Comparison of ENCODE assay signal across 20 mouse cellular contexts in the genomic region with DNA sequence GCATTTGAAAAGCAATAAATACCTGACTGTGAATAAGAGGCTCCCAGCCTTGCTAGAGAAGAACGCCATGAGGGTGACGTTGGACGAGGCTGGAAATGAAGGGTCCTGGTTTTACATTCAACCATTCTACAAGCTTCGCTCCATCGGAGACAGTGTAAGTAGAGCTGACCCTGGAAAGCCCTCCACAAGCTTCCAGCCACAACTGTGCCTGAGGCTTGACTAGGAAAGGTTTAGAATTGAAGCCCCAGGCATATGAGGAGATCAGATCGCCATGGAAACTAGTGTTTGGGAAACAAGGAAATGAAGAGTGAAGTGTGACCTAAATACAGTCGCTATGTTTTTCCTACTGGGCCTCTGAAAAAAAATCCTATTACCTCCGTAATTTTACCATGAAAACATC.
DNase-seq lines count a peak whose midpoint lies in the region; ATAC-seq and TF ChIP-seq lines count a peak whose summit lies in the region.
"Had no signal": no experiment of that assay in that cellular context is flagged by ENCODE, and none has a peak within 500 bp of the region (broad histone marks: within the 10 kb centered on the region; RNA-seq: fewer than 3 reads in every experiment).

No protein-coding gene starts in this region.

- no peak overlapping the region for H3K4me2 ChIP-seq in forebrain, embryonic 16.5 days (ENCODE audit: low read length)
- no peak overlapping the region for H3K4me2 ChIP-seq in forebrain, embryonic 13.5 days
- H3K4me2 ChIP-seq in hindbrain, embryonic 16.5 days (ENCODE audit: low read length): no peak overlapping the region
- H3K4me2 ChIP-seq in hindbrain, embryonic 13.5 days: no peak overlapping the region
- H3K4me2 ChIP-seq in midbrain, embryonic 16.5 days (ENCODE audit: low read length): no peak overlapping the region
- H3K4me2 ChIP-seq: embryonic facial prominence, embryonic 12.5 days; hindbrain, embryonic 12.5 days had no signal

- DNase-seq in Patski (ENCODE audit: low read depth, low spot score): no peak
- no peak for DNase-seq in adrenal gland, postnatal 25 days
- DNase-seq: adrenal gland, postnatal 36 days; cerebellum, adult 2 months; cerebellum, postnatal 36 days; gastrocnemius, postnatal 25 days; liver; right cerebral cortex, postnatal 25 days; thymus, postnatal 4 days had no signal

- in situ Hi-C loops in Patski (cut with MboI; ENCODE audit: low pct_unique_long_range_greater_than_20kb): no loop called here

- ATAC-seq in forebrain, embryonic 16.5 days: peak; percentile 50; the same call in 1 of the 2 replicates
- no peak for ATAC-seq in forebrain, embryonic 13.5 days
- ATAC-seq in hindbrain, embryonic 16.5 days: no peak
- ATAC-seq in hindbrain, embryonic 13.5 days (ENCODE audit: low FRiP score): no peak
- ATAC-seq in Patski: peak; percentile 17
- ATAC-seq in midbrain, embryonic 16.5 days: peak; percentile 73
- ATAC-seq: intestine, postnatal 0 days; lung, postnatal 0 days had no signal

- TF ChIP-seq CTCF in Patski (IDR thresholded peaks at IDR 0.05): no peak

- H3K27ac ChIP-seq in forebrain, embryonic 16.5 days (ENCODE audit: low read length): no peak overlapping the region
- H3K27ac ChIP-seq in forebrain, embryonic 13.5 days: no peak overlapping the region
- 0 out of 2 replicates have a peak overlapping the region, but pooled peaks have one; percentile 29 for H3K27ac ChIP-seq in hindbrain, embryonic 16.5 days (ENCODE audit: low read depth, low read length)
- H3K27ac ChIP-seq in hindbrain, embryonic 13.5 days: no peak overlapping the region
- peak overlapping the region; percentile 73 for H3K27ac ChIP-seq in midbrain, embryonic 16.5 days (ENCODE audit: low read length)
- H3K27ac ChIP-seq: embryonic facial prominence, embryonic 12.5 days; hindbrain, embryonic 12.5 days had no signal

- no peaks in the 10 kb centered on the region for H3K9me3 ChIP-seq in forebrain, embryonic 16.5 days (ENCODE audit: control insufficient read depth, low read length)
- H3K9me3 ChIP-seq in forebrain, embryonic 13.5 days (replicated peaks): no peaks in the 10 kb centered on the region
- H3K9me3 ChIP-seq in hindbrain, embryonic 16.5 days (ENCODE audit: control insufficient read depth, low read length): no peaks in the 10 kb centered on the region
- H3K9me3 ChIP-seq in hindbrain, embryonic 13.5 days: no peaks in the 10 kb centered on the region
- H3K9me3 ChIP-seq in midbrain, embryonic 16.5 days (replicated peaks; ENCODE audit: control insufficient read depth, low read length, poor library complexity, severe bottlenecking): no peaks in the 10 kb centered on the region
- H3K9me3 ChIP-seq: embryonic facial prominence, embryonic 12.5 days; hindbrain, embryonic 12.5 days had no signal

- no peak overlapping the region for H3K4me3 ChIP-seq in forebrain, embryonic 16.5 days (replicated peaks; ENCODE audit: low read length)
- no peak overlapping the region for H3K4me3 ChIP-seq in forebrain, embryonic 13.5 days
- H3K4me3 ChIP-seq in hindbrain, embryonic 16.5 days (ENCODE audit: low read length): no peak overlapping the region
- H3K4me3 ChIP-seq in hindbrain, embryonic 13.5 days: no peak overlapping the region
- H3K4me3 ChIP-seq in midbrain, embryonic 16.5 days (ENCODE audit: low read depth, low read length): no peak overlapping the region
- H3K4me3 ChIP-seq: embryonic facial prominence, embryonic 12.5 days; erythroblast, embryonic 14.5 days; hindbrain, embryonic 12.5 days had no signal

- CTCF ChIA-PET in Patski (lab: Charles Lee): interaction anchor here (0.8 kb wide), 1 partner anchor 22 kb away, joined by 3 read pairs; no protein-coding TSS in a partner anchor

- no peaks in the 10 kb centered on the region for H3K27me3 ChIP-seq in forebrain, embryonic 16.5 days (replicated peaks; ENCODE audit: control insufficient read depth, insufficient read depth, low read length)
- H3K27me3 ChIP-seq in forebrain, embryonic 13.5 days: no peaks in the 10 kb centered on the region
- no peaks in the 10 kb centered on the region for H3K27me3 ChIP-seq in hindbrain, embryonic 16.5 days (replicated peaks; ENCODE audit: control insufficient read depth, insufficient read depth, low read length)
- no peaks in the 10 kb centered on the region for H3K27me3 ChIP-seq in hindbrain, embryonic 13.5 days
- no peaks in the 10 kb centered on the region for H3K27me3 ChIP-seq in Patski
- H3K27me3 ChIP-seq in midbrain, embryonic 16.5 days (ENCODE audit: control insufficient read depth, insufficient read depth, low read depth, low read length): no peaks in the 10 kb centered on the region
- H3K27me3 ChIP-seq: CH12.LX; embryonic facial prominence, embryonic 12.5 days; hindbrain, embryonic 12.5 days had no signal

- WGBS in forebrain, embryonic 16.5 days: 75% methylated on average over 8 of the region's 8 CpGs
- WGBS in forebrain, embryonic 13.5 days: 78% methylated on average over 8 of the region's 8 CpGs
- 70% methylated on average over 8 of the region's 8 CpGs for WGBS in hindbrain, embryonic 16.5 days
- WGBS in hindbrain, embryonic 13.5 days: 77% methylated on average over 8 of the region's 8 CpGs
- WGBS in midbrain, embryonic 16.5 days: 54% methylated on average over 8 of the region's 8 CpGs

- no peaks in the 10 kb centered on the region for H3K36me3 ChIP-seq in forebrain, embryonic 16.5 days (ENCODE audit: control insufficient read depth, insufficient read depth)
- H3K36me3 ChIP-seq in forebrain, embryonic 13.5 days (ENCODE audit: poor library complexity, severe bottlenecking): no peaks in the 10 kb centered on the region
- no peaks in the 10 kb centered on the region for H3K36me3 ChIP-seq in hindbrain, embryonic 16.5 days (ENCODE audit: control insufficient read depth, insufficient read depth, low read length)
- H3K36me3 ChIP-seq in hindbrain, embryonic 13.5 days: no peaks in the 10 kb centered on the region
- no peaks in the 10 kb centered on the region for H3K36me3 ChIP-seq in midbrain, embryonic 16.5 days (ENCODE audit: control insufficient read depth, insufficient read depth, low read length)
- H3K36me3 ChIP-seq: hindbrain, embryonic 12.5 days had no signal

- POLR2A ChIA-PET in Patski (lab: Charles Lee): no interaction called here

- no peaks in the 10 kb centered on the region for H3K4me1 ChIP-seq in forebrain, embryonic 16.5 days (replicated peaks; ENCODE audit: control insufficient read depth, insufficient read depth, low read length)
- H3K4me1 ChIP-seq in forebrain, embryonic 13.5 days: no peaks in the 10 kb centered on the region
- no peaks in the 10 kb centered on the region for H3K4me1 ChIP-seq in hindbrain, embryonic 16.5 days (ENCODE audit: control insufficient read depth, insufficient read depth, low read depth, low read length)
- no peaks in the 10 kb centered on the region for H3K4me1 ChIP-seq in hindbrain, embryonic 13.5 days (replicated peaks)
- peaks cover 13% of the 10 kb centered on the region for H3K4me1 ChIP-seq in midbrain, embryonic 16.5 days (ENCODE audit: control insufficient read depth, insufficient read depth, low read length)
- H3K4me1 ChIP-seq: embryonic facial prominence, embryonic 12.5 days; hindbrain, embryonic 12.5 days had no signal

- H3K9ac ChIP-seq in forebrain, embryonic 16.5 days (replicated peaks; ENCODE audit: low read depth, low read length): no peak overlapping the region
- no peak overlapping the region for H3K9ac ChIP-seq in forebrain, embryonic 13.5 days
- no peak overlapping the region for H3K9ac ChIP-seq in hindbrain, embryonic 16.5 days (ENCODE audit: low read depth, low read length)
- no peak overlapping the region for H3K9ac ChIP-seq in hindbrain, embryonic 13.5 days
- no peak overlapping the region for H3K9ac ChIP-seq in midbrain, embryonic 16.5 days (ENCODE audit: low read depth, low read length)
- H3K9ac ChIP-seq: embryonic facial prominence, embryonic 12.5 days; hindbrain, embryonic 12.5 days had no signal

Comparison
In these comparisons a context has a peak if more than half of its experiments do, and no peak if none do; other contexts are left out.
1. ATAC-seq: peak in forebrain, embryonic 16.5 days (single experiment), Patski (single experiment) and midbrain, embryonic 16.5 days (single experiment); none in forebrain, embryonic 13.5 days (single experiment), hindbrain, embryonic 16.5 days (single experiment) and hindbrain, embryonic 13.5 days (single experiment).
2. H3K27ac ChIP-seq: peak in hindbrain, embryonic 16.5 days (single experiment) and midbrain, embryonic 16.5 days (single experiment); none in forebrain, embryonic 16.5 days (single experiment), forebrain, embryonic 13.5 days (single experiment) and hindbrain, embryonic 13.5 days (single experiment).